Mouse (Mus musculus) E14TG2a.4 (cell line): Measurements from ENCODE around the gene Stoml1.

Source experiments
- H3K27me3 ChIP-seq: 2 replicates; pipeline ENCODE4 v1.6.1; 2014; ENCODE audit warnings: low read length, control low read depth; ENCODE audit not compliant: insufficient read depth
- H3K36me3 ChIP-seq: 2 replicates; pipeline ENCODE4 v1.6.1; 2014; ENCODE audit warnings: low read length, control low read depth; ENCODE audit not compliant: insufficient read depth
- H3K4me1 ChIP-seq: replicated peaks from 2 replicates; pipeline ENCODE4 v1.6.1; 2014; ENCODE audit warnings: low read depth, low read length, control low read depth
- H3K4me3 ChIP-seq: replicated peaks from 2 replicates; pipeline ENCODE4 v1.5.1; 2014; ENCODE audit warnings: mild to moderate bottlenecking, low read length
- H3K9me3 ChIP-seq: 2 replicates; pipeline ENCODE4 v1.6.1; 2014; ENCODE audit warnings: low read length, control low read depth
- CTCF ChIP-seq: conservative IDR thresholded peaks from 2 replicates; pipeline ENCODE4 v1.5.1; 2014; ENCODE audit warnings: low read length
- NANOG ChIP-seq: IDR thresholded peaks from 2 replicates; pipeline ENCODE4 v1.6.1; 2014; ENCODE audit warnings: borderline replicate concordance, low read length, mixed read lengths
- POU5F1 ChIP-seq: IDR thresholded peaks from 2 replicates; pipeline ENCODE4 v1.6.1; 2014; ENCODE audit warnings: low read length, borderline replicate concordance

Gene Stoml1

DNA sequence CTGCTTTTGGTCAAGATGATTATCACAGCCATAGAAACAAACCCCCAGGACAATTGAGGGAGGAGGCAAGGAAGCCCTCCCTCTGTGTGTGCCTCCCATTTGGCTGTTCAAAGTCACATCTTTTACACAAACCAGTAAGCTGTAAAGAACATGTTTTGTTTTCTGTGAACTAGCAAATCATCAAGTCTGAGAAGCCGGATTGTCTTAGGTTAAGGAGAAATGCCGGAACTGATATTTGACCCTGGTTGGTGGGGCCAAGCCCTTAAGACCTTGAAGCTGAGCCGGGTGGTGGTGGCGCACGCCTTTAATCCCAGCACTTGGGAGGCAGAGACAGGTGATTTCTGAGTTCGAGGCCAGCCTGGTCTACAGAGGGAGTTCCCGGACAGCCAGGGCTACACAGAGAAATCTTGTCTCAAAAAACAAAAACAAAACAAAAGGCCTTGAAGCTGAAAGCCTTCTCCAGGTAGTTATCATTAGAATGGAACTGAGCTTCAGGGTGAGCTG, 21.2 kb downstream of the Stoml1 start:
- Histone ChIP-seq H3K4me3 (peak overlapping the region; percentile 79), H3K27me3 (no peaks in the 10 kb centered on the region), H3K4me1 (peaks cover 83% of the 10 kb centered on the region), H3K36me3 (no peaks in the 10 kb centered on the region), H3K9me3 (no peaks in the 10 kb centered on the region)
- TF ChIP-seq POU5F1, result 0 out of 2 replicates have a peak, but pooled peaks have one; percentile 10
- no peak for TF ChIP-seq CTCF
- TF ChIP-seq NANOG, result peak; percentile 46; the same call in 1 of the 2 replicates

GRCm38 (mm10) chr9:58274626-58275025, 21.7 kb downstream of the Stoml1 start:
- H3K4me1 ChIP-seq, result peaks cover 78% of the 10 kb centered on the region
- TF ChIP-seq CTCF, result no peak
- TF ChIP-seq POU5F1, result no peak
- no peak for TF ChIP-seq NANOG
- H3K9me3 ChIP-seq, result no peaks in the 10 kb centered on the region
- H3K4me3 ChIP-seq, result peak overlapping the region; percentile 79
- H3K27me3 ChIP-seq, result no peaks in the 10 kb centered on the region
- H3K36me3 ChIP-seq, result no peaks in the 10 kb centered on the region

DNA sequence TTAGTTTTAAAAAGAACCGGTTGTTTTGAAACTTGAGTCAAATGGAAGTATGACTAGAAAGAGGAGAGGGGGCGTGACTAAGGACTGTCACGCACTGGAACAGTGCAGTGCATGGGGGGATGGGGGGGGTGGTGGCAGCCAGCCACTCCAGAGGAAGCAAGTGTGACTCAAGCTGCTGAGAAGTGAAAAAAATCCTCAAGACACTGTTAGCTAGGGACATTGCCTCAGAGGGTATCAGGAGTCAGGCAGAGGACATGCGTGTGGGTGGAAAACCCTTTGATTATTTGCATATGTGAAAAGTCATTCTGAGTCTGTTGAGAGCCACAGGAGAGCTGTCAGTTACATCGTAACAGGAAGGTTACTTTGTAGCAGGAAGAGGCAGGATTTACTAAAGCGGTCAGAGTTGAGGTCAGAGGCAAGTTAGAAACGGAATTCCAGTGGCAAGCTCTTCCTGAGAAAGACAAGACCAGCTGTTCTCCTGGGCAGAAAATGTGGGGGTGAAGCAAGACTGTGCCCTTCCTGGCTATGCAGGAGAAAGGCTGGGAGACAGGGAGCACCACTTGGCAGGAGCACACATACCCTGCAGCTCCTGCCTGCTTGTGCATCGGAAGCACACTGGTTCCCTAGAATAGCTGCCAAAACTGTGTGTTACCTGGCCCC, 22.3 kb downstream of the Stoml1 start:
- no peaks in the 10 kb centered on the region for H3K27me3 ChIP-seq
- peak overlapping the region; percentile 79 for H3K4me3 ChIP-seq
- H3K9me3 ChIP-seq, result no peaks in the 10 kb centered on the region
- H3K36me3 ChIP-seq, result no peaks in the 10 kb centered on the region
- TF ChIP-seq CTCF (no peak), POU5F1 (no peak), NANOG (no peak; the same call in 1 of the 2 replicates)
- H3K4me1 ChIP-seq, result peaks cover 77% of the 10 kb centered on the region

DNA sequence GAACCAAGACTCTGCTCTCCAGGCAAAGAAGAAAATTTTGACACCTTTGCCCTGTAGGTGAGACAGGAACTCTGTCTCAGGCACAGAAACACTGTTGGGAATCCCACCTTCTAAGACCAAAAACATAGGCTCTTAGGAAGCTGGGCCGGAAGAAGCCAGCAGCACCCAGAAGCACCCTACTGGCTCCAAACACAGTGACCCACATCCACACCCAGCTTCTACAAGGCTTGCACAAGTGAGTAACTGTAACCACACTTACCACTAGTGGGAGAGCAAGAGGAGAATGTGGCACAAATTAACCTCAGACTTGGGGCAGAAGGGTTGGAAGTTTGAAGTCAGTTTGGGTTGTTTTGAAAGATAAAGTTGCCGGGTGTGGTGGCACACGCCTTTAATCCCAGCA, 22.8 kb downstream of the Stoml1 start:
- Histone ChIP-seq H3K36me3 (no peaks in the 10 kb centered on the region), H3K4me3 (peak overlapping the region; percentile 79), H3K4me1 (peaks cover 75% of the 10 kb centered on the region), H3K9me3 (no peaks in the 10 kb centered on the region), H3K27me3 (no peaks in the 10 kb centered on the region)
- TF ChIP-seq CTCF, result no peak
- TF ChIP-seq NANOG, result no peak
- TF ChIP-seq POU5F1, result no peak

DNA sequence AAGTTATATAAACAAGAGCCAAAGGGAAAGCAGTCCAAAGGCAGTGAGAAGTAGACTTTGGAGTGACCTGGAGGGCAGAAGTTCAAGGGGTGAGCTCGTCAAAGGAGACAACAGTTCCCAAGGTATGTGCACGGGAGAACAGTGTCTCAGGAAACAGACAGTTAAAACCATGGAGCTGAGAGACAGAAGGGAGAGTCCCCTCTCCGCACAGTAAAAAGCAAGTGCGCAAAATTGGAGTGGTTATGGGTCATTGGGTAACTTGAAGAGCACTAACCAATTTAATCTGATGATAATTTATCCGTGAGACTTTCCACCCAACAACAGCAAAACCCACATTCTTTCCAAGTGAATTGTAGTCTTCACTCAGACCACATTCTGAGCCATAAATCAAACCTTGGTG, 23.4 kb downstream of the Stoml1 start:
- no peaks in the 10 kb centered on the region for H3K36me3 ChIP-seq
- no peaks in the 10 kb centered on the region for H3K27me3 ChIP-seq
- peak overlapping the region; percentile 79 for H3K4me3 ChIP-seq
- H3K4me1 ChIP-seq, result peaks cover 70% of the 10 kb centered on the region
- no peaks in the 10 kb centered on the region for H3K9me3 ChIP-seq
- TF ChIP-seq NANOG (no peak), POU5F1 (no peak), CTCF (no peak)

- Histone ChIP-seq H3K9me3 (no peaks in the 10 kb centered on the region), H3K4me3 (no peak overlapping the region; the same call in 1 of the 2 replicates), H3K27me3 (no peaks in the 10 kb centered on the region), H3K4me1 (peaks cover 60% of the 10 kb centered on the region), H3K36me3 (no peaks in the 10 kb centered on the region)
- TF ChIP-seq POU5F1 (no peak), NANOG (no peak), CTCF (no peak)
Measured at GRCm38 (mm10) chr9:58278313-58278712, 25.3 kb downstream of the Stoml1 start.

- TF ChIP-seq CTCF (no peak), POU5F1 (peak; percentile 70; the same call in 1 of the 2 replicates), NANOG (peak; percentile 100)
- no peaks in the 10 kb centered on the region for H3K9me3 ChIP-seq
- peaks cover 60% of the 10 kb centered on the region for H3K4me1 ChIP-seq
- H3K27me3 ChIP-seq, result no peaks in the 10 kb centered on the region
- H3K4me3 ChIP-seq, result no peak overlapping the region; the same call in none of the 2 replicates
- no peaks in the 10 kb centered on the region for H3K36me3 ChIP-seq
Measured at GRCm38 (mm10) chr9:58278821-58279723, 26.1 kb downstream of the Stoml1 start.

GRCm38 (mm10) chr9:58279780-58280179, 26.8 kb downstream of the Stoml1 start:
- H3K4me3 ChIP-seq, result peak overlapping the region; percentile 62; the same call in 1 of the 2 replicates
- no peaks in the 10 kb centered on the region for H3K27me3 ChIP-seq
- H3K36me3 ChIP-seq, result no peaks in the 10 kb centered on the region
- TF ChIP-seq POU5F1 (no peak), NANOG (no peak), CTCF (no peak)
- no peaks in the 10 kb centered on the region for H3K9me3 ChIP-seq
- H3K4me1 ChIP-seq, result peaks cover 60% of the 10 kb centered on the region
